Mouse (Mus musculus) c-Kit-positive CD71-positive TER-119-negative erythroid progenitor cells, embryonic 14.5 days (primary cell): Measurements from ENCODE around the gene Pla2g15.
A peak's percentile ranks its signal among the peaks of the same experiment; 100 is the strongest.

Experiments
- DNase-seq: peaks from one replicate; pipeline ENCODE4 v3.0.0-alpha.2; 2013; ENCODE audit warnings: low read depth

The Pla2g15 gene

DNA sequence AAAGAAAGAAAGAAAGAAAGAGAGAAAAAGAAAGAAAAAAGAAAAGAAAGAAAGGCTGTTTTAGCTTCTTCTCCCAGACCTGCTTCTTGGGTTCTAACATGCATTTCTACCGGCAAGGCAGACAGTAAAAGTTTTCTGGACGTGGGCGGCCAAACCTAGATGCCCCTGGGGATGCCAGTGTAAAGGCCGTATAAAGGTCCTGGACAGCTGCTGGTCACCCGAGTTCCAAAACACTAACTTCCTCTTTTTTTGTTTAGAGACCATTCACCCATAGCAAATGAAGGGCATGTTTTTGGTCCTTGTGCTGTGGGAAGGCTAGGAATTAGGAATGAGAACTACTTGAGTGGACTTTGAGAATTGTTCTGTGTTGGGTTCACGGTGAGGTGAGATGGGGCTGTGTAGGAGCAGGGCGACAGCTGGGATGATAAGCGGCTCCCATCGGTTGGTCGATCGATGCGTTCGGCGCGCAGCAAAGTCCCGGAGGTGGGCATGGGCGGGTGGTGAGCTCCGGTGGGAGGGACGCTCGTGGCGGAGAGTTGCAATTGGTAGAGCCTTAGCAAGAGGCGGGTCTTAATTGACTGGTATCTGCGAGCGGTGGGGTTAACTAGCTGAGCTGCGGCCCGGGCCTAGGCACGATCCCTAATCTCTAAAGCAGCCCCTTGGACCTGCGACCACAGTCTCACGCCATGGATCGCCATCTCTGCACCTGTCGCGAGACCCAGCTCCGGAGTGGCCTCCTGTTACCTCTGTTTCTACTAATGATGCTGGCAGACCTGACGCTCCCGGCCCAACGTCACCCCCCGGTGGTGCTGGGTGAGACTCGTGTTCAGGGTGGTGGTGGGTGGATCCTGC, at the start of gene Pla2g15:
TSS of gene Pla2g15 (plus strand) at position 599 of the 852 bp plus-strand sequence.
- peak; percentile 93 for DNase-seq

DNA sequence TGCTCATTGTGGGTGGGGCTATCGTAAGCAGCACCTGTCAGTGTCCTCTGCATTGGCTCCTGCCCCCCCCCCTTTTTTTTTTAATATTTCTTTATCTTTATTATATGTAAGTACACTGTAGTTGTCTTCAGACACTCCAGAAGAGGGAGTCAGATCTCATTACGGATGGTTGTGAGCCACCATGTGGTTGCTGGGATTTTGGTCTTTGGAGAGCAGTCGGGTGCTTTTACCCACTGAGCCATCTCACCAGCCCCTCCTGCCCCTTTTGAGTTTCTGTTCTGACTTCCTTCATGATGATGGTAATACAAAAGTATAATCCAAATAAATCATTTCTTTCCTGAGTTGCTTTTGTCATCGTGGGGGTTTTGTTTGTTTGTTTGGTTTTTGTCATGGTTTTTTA, 47.9 kb upstream of the Pla2g15 start:
- no peak for DNase-seq

DNA sequence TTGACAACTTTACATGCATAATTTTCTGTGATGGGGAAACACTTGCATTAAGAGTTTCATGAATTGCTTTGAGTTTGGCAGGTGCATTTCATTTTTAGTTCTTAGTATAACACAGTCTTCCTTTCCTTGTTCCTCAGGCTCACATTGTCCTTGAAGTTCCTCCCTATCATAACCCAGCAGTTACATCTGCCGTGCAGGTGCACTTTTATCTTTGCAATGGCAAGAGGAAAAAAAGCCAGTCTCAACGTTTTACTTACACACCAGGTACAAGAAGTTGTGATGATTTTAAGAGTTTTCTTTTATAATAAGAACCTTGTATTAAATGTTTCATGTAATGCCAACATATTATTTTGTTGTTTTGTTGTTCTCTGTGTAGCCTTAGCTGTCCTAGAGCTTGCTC, 46.3 kb upstream of the Pla2g15 start:
- no peak for DNase-seq

DNA sequence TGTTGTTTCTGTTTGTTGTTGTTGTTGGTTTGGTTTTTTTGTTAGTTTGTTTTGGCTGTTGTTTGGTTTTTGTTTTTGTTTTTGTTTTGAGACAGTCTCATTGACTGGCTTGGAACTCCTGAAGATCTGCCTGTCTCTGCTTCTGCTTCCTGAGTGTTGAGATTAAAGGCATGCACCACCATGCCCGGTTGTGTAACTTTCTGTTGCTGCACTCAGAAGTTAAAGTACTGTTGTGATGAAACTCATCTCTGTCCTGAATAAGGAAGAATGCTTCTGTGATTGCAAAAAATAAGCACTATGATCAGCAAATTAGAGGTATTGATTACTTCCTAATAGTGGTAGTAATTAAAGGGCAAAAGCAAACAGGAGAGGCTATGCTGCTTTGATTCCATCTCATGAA, 44.0 kb upstream of the Pla2g15 start:
- DNase-seq = no peak

DNA sequence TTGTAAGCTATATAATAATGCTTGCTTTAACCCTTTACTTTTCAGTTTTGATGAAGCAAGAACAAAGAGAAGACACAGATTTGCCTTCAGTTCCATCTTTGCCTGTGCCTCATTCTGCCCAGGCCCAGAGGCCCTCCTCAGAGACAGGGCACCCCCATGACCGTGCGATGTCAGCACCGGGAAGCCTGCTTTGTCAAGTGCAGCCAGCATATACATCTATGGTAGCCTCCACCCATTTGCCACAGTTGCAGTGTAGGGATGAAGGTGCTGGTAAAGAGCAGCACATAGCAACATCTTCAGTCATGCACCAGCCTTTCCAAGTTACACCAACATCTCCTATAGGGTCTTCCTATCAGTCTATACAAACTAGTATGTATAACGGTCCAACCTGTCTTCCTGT, 42.1 kb upstream of the Pla2g15 start:
- DNase-seq = no peak

DNA sequence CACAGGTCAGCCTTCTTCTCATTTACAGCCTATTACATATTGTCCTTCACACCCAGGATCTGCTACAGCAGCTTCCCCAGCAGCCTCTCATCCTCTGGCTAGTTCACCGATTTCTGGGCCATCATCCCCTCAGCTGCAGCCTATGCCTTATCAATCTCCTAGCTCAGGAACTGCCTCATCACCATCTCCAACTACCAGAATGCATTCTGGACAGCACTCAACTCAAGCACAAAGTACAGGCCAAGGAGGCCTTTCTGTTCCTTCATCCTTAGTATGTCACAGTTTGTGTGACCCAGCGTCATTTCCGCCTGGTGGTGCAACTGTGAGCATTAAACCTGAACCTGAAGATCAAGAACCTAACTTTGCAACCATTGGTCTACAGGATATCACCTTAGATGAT, 41.5 kb upstream of the Pla2g15 start:
- no peak for DNase-seq

DNA sequence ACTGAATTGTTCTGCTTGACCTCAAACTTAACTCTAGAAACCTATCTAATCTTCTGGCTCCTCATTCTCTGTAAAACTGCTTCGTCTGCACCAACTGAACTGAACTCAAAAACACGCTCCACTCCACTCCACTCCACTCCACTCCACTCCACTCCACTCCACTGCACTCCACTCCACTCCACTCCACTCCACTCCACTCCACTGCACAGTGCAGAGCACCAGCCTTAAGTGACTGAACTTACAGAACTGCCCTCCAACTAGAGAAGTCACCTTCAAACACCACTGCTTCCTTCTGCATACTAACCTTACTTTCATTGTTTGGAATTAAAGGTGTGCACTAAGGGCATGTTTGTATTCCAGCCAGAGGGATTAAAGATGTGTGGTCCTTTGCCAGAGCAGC, 38.2 kb upstream of the Pla2g15 start:
- no peak for DNase-seq

DNA sequence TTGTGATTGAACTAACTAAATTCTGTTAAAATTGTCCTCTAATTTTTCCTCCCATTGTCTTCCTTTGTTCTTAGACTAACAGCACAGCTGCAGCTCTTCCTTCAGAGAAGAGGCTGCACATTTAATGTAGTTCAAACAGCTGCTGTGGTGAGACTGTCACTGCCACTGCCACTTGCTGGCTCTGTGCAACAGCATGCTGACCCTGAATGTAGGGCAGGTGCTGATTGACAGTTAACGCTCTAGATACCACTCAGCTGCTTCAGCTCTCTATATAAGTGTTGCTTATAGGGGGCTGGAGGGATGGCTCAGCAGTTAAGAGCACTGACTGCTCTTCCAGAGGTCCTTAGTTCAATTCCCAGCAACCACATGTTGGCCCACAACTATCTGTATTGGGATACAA, 37.7 kb upstream of the Pla2g15 start:
- no peak for DNase-seq

DNA sequence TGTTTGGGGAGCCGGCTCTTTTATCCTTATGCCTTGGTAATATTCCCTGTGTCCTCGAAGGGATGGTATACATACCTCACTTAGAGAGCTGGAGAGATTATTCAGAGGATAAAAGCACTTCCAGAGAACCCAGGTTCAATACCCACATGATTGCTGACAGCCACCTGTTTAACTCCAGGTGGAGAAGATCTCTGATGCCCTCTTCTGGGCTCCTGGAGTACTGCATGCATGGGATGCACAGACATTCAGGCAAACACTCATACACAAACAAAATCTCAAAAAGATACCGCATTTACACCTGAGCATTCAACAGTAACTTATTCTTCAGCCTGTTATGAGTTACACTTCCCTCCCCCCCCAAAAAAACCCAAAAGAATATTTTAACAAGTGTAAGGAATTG, 34.3 kb upstream of the Pla2g15 start:
- peak; percentile 43 for DNase-seq

DNA sequence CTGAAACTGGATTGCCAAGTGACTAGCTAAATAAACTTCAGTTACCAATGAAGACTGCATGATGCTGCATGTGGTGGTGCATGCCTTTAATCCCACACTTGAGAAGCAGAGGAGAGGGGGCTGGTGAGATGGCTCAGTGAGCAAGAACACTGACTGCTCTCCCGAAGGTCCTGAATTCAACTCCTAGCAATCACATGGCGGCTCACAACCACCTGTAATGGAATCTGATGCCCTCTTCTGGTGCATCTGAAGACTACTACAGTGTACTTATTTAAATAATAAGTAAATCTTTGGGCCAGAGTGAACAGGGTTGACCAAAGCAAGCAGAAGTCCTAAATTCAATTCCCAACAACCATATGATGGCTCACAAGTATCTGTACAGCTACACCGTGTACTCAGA, 26.8 kb upstream of the Pla2g15 start:
- DNase-seq = no peak

DNA sequence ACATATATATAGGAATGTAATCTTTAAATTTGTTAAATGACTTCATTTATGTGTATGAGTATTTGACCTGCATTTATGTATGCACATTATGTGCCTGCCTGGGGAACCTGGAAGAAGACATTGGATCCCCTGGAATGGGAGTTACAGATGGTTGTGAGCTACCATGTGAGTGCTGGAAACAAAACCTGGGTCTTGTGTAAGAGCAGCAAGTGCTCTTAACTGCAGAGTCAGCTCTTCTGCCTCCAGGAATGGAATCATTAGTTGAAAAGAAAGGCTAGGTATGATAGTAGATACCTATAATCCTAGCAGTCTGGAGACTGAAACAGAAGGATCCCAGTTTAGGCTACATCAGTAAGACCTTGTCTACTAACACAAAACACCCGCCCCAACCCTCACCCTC, 24.1 kb upstream of the Pla2g15 start:
- no peak for DNase-seq

DNA sequence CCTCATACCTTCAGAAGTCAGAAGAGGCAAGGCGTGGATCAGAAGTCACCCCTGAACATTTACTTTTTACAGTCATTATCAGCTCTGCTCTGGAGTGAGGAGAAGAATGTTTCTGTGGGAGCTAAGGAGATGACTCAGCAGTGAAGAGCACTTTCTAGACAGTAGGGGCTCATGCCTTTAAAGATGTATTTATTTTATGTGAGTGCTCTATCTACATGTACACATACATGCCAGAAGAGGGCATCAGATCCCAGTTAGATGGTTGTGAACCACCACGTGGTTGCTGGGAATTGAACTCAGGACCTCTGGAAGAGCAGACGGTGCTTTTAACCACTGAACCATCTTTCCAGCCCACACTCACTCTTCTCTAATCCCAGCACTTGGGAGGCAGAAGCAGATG, 23.1 kb upstream of the Pla2g15 start:
- DNase-seq = no peak

DNA sequence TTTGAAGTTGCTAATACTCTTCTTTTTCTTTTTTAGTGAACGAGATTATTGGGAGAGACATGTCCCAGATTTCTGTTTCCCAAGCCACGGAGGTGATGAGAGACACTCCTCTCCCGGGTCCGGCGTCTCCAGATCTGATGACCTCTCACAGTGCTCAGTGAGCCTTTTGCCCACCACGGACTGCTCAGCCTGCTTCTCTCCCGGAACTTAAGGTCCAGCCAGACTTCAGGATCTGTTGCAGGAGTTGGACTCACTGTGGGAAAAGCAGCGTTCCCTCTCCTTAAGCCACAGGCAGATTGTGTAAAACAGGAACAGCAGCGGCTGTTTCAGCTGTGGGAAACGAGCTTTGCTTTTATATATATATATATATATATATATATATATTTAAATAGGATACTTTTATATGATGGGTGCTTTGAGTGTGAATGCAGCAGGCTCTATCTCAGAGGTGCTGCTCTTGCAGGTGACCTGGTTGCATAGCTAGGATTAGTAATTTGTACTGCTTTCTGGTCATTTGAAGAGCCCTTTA, 22.3 kb upstream of the Pla2g15 start:
- DNase-seq = no peak

DNA sequence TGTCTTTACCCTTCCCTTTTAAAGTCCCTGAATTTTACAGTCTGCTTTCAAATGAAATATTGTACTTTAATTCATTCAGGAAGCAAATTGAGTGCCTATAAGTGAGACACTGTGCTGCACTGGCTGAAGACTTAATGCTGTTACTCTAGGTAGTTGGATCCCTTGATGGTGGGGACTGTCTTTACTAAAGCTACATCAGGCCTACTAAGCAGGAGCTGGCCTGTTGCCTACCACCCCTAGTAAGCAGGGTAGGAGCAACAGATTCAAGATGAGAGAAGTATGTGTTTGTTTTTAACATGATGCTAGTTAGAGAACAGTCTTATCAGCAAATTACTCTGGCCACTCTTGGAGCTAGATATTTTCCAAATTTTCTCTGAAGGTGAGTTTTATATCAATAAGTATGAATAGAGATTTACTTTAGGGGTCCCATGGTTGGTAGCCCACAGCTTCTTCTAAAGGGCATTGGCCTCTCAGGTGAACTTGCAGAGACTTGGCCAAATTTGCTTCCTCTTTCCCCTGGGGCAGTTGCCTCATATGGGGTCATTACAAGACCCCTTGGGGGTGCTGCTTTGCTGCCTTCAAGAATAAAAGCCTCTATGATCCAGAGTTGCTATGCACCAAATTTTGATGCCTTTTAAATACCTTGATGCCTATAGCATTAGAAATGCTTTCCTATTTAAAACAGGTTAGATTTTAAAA, 20.8 kb upstream of the Pla2g15 start:
- no peak for DNase-seq

DNA sequence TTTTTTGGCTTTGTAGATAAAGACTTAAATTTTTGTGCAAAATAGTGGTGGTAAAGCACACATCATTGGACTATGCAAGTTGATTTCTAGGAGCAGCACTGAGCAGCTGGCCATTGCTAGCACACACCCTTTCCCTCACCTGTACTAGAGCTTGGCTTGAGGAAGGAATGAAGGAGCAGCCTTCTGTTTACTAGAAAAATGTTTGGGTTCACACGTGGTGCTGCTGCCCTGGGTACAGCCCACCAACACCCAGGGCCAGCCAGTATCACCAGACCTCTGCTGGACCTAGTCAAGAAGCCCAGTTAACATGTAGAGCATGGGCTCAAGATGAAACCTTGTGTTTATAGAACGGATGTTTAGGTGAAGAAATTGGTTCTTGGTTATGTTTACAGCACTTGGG, 20.2 kb upstream of the Pla2g15 start:
- no peak for DNase-seq

DNA sequence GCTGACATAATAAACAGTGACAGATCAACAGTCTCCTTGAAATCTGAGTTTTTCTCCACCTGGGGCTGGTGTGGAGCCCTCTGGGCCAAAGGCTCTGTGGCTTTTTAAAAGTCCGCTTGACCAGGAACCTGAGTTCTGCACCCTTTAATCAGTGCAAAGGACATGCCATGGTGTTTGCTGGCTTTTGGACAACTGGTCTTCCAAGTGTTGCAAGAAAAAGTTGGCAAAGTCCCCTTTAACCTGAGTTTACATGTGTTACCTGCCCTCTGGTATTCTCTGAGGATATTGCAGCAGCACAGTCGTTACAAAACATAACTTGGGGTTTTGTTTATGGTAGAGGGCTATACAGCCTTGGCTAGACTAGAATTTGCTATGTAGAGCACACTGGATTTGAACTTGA, 19.7 kb upstream of the Pla2g15 start:
- no peak for DNase-seq

DNA sequence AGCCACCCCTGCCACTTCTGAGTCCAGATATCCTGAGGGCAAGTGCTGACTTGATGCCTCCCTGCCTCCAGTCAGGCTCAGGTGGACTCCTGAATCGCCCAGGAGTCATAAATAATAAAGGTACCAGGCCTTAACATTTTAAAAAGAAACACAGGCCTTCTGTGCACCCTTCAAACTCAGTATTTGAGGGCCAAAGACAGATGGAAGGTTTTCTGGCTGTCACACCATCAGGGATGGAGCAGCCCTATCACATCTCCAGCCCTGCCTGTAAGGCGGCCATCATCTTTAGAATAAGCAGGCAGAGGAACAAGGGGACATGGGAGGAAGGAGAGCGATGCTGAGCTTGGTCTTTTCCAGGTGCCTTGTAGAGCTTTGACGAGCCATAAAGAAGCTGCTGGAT, 19.2 kb upstream of the Pla2g15 start:
- no peak for DNase-seq

DNA sequence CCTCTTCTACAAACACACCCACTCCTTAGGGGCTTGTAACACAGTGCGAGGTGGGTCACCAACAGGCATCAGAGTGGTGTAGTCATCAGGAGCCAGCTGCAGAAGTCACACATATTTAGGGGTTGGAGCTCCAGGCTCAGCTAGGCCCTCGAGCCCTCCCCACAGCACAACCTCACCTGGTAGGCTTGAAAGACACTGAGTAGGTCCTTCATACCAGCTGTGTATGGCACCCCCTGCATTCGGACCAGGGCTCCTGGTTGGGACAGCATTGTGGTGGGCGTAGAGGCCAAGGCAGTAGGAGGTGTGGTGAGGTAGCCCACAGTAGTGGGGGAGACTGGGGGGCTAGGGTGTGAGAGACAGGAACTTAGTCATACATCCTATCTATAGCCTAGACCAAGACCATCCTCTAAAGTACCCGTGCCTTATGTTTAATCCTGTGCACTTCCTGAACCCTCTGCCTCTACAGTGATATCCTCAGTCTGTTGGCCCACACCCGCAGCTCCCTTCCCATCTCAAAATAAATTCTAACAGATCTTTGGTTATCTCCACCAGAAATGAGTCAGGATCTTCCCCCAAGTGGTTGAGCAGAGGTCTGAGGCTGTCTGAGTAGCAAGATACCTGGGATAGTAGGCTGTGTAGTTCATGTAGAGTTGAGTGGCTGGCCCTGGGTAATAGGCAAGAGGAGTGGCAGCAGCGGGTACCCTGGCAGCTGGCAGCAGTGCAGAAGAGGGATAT, 18.5 kb upstream of the Pla2g15 start:
- no peak for DNase-seq

DNA sequence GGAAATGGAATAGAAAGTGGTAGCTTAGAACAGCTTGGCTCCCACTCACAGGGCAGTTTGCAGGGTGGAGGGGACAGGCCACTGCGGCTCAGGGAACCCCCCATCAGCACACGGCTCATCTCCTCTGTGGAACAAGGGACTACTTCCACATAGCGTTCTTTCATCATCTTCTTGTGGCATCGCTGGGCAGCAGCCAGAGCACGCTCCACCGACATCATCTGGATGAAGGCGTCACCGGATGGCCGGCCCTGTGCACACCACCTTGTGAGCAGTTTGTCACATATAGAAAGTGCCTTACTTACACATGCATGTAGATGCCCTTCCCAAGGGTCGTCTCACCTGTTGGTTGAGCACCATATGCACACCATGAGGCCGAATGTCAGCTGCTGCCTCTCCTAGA, 17.8 kb upstream of the Pla2g15 start:
- no peak for DNase-seq

DNA sequence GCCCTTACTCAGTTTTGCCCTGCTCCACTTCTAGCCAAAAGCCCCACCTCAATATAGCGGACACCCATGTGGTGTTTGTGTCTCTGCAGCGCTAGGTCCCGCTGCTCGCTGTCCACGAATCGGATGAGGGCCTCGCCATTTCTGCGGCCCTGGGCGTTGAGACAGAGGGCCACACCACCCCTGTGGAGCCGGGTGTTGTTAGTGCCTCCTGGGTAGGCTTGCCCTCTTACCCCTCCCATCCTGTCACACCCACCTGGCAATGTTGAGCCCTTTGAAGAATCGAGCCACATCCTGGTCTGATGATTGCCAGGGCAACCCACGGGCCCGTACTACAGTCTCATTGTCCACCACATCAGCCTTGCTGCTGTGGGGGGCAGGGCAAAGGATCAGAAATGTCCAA, 16.7 kb upstream of the Pla2g15 start:
- DNase-seq = no peak

DNA sequence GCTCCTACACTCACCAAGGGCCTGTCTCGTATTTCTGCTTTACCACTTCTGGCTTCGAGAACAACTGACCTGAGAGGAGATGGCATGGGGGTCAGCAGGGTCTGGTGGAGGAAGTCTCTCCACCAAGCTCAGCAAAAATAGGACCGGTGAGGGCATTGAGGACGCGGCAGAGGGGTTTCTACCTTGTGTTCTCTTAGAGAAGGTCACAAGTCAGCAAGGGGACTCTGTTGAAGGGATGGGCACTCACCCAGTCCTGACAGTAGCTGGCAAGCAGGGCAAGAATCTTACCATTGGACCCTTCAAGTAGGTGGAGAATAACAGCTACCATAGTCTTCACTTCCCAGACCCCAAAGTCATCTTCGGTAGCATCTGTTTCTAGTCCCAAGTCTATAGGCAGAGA, 16.3 kb upstream of the Pla2g15 start:
- no peak for DNase-seq

DNA sequence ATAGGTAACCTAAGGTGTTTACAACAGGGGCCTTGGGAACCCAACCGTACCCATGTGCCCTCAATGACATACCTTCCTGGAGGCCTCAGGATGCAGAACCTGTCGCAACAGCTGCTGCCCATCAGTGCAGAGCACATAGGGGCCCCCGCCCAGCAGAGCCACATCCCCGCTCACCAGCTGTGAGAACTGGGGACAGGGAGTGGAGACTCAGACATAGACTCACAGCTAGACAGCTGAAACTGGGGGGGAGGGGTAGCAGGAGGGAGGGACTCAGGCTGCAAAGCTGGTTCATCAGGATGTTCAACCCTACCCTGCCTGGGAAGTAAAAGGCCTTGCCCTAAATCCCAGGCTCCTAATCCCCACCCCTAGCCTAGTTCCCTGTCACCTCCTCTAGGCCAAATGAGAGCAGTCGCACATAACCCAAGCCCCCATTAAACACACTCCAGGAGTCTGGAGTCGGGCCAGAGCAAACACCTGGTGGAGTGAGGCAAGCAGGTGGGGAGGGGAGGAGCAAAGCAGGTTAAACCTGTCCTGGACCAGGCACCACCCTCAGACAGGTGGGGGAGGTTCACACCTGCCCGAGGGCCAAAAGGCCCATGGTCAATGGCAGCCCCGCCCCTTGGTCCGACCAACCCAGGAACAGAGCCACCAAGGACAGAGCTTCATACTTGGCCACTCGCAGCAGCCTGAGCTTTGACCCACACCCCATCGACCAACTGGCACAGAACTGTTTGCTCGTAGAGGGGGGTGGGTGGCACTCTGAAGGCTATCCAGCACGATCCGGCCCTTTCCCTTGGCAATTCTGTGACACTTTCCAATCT, 15.2 kb upstream of the Pla2g15 start:
- no peak for DNase-seq
